Mouse (Mus musculus): ENCODE data around the gene Begain. TPM values are rescaled to one million over a fixed set of nuclear protein-coding genes. Genes with fewer than 3 reads are reported as not detected.

The Begain gene
- total RNA-seq, 2 experiments from 2014 or later = 133 to 144 TPM

DNA sequence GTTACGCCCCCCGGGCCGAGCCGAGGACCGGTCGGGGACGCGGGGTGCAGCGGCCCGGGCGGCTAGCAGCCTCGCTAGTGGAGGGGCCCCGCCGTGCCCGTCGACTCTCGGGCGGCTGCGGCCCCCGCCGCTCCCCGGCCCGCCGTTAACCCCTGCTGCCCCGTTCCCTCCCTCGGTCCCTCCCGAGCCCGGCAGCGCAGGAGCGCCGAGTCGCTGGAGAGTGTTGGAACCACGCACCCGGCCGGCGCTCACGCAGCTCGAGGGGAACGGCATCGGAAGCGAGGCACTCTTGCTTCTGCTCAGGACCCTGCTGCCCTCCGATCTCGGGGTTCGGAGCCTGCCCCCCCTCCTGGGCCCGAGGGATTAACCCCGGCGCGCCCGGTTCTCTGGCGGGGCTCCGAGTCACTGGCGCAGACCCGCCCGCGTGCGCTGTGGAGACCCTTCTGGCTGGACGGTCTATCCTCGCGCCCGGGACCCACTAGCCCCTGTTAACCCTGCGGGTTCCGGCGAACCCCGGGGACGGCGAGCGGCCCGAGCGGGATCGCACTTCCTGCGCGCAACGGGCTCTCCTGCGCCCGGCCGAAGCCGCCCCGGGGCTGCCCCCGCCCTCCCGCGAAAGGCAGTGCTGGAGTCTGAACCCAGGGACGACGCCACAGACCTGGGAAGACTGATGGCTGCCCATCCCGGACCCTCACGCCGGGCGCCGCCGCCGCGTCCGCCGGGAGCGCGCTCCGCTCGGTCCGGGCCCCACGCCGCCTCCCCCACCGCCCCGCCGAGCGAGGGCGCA is 14.8 kb downstream of the Begain start:
- DNase-seq (ENCODE audit: low spot score in 2 of 2) = no peak

DNA sequence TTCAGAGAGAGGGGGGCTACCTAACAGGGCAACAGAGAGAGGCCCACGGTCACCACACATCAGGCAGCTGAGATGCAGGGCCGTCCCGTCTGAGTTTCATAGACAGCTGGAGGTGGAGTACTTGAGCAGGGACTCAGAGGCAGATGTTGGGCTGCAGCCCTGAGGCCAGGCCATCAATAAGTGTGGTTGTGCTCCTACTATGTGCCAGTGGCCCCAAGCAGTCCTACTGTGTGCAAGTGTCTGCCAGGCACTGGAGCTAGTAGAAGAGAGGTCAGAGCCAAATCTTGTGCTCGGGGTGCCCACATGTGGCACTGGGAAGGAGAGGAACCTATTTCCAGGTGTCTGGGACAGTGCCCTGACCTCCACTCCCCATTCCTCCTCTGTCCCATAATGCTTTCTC is 18.1 kb downstream of the Begain start:
- no peak for DNase-seq (ENCODE audit: low spot score in 2 of 2)

DNA sequence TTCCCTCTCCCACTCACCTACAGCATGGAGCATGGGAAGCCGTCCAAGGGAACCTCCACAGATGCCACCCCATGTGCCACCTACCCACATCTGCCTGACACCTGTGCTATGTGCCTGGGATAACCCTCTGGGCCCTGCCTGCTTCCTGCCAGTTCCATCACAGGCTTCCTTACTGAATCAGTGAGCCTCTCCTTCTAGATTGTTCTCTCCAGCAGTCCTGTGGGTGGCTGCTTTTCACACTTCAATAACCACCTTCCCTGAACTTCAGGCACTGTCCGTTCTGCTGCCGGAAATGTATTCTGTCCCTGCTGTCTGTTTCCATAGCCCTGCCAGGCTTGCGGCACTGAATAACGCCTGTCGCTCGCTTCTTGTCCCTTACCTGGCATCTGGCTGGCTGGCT is 22.4 kb downstream of the Begain start:
- DNase-seq (ENCODE audit: low spot score in 2 of 2) = no peak

DNA sequence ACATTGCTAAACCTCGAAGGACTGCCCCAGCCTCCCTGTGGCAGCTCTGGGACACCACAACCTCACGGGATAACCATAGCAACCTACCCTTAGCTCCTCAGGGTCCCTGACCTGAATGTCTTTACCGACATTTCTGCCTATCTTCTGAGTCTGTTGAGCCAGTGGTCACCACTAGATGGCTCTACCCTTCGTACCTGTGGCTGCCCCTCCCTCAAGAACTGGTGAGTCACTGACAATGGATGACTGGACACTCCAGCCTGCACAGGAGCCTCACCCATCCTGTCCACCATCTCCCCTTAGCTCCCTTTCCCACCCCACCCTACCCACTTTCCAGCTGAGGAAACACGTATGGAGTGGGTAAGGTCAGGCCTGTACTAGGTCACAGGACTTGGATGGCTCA is 23.5 kb downstream of the Begain start:
- DNase-seq (ENCODE audit: low spot score in 2 of 2) = no peak

DNA sequence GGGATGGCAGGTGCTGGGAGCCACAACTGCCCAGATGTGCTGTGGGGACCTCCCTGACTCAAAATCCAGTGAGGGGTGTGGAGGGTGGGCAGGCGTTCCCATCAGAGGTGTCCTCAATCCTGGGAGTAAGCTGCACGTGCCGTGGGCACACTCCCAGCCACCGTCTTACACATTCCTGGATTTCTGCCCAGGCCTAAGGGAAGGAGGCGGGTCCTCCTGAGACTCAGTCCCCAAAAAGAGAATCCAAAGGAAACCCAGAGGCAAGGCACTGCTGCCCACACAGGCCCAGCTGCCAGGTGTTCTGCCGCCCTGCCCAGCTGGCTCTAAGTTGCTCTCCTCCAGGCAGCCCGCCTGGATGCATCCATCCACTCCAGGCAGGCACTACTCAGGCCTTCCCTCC is 28.7 kb downstream of the Begain start:
- no peak for DNase-seq (ENCODE audit: low spot score in 2 of 2)

DNA sequence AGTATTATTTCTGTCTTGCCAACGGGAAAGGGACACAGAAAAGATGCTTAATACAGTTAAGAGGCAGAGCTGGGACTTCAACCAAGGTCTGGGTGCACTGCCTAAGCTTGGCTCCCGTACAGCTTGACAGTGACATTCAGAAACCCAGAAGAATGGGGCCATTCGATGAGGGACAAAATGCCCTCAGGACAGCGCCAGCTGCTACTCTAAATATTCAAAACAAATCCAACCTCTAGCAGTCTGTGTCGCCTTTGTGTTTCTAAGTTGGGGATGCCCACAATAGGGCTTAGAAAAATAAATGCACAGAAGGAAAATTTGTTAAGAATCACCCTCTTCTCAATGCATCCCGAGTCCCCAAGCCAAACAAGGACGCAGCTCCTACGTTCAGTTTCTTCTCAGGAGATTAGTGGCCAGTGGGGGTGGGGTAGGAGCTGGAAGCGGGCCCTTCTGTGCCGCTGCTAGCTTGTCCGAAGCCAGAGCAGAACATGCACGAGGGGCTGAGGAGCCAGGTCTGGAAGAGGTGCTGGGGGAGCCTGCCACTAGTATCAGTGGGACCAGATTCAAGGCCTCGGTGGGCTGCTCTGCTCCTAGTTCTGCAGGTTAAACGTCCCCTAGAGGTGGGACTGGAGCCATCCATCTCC is 29.7 kb downstream of the Begain start:
- DNase-seq (ENCODE audit: low spot score in 2 of 2) = peak in 1 of 2 experiments; percentile 58

DNA sequence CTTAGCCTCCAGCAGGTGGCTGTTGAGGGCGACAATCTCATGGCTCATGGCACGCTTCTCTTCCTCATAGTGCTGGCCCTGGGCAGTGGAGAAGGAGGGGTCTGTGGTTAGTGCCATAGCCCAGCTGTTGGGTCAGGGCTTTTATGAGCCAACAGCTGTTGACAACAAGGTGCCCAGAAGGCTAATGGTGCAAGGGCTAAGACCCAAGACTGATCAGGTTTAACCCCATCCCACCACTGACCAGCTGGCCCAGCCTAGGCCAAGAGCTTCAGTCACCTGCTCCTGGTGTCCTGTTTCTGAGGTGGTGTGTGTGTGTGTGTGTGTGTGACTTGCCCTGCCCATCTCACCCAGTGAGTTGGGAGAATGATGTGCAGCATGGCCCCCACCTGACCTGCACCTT is 31.0 kb downstream of the Begain start:
- DNase-seq (ENCODE audit: low spot score in 2 of 2) = no peak

DNA sequence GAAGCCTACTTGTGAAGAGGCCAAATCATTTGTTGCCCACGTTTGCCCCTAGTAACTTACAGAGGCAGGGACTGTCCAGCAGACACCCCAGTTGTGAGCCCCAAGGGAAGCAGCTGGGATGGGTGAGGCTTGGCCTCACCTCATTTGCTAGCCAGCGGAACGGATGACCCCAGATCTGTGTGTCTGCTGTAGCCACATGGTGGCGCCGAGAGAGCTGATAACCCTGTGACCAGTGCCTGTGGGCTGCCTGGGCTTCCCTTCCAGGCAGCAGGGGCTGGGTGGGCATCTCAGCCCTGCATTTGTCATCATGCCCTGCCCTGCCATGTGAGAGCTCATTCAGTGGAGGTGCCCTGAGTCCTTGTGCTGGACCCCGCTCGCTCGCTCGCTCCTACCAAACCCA is 44.2 kb downstream of the Begain start:
- peak in 1 of 2 experiments; percentile 22 for DNase-seq (ENCODE audit: low spot score in 2 of 2)

DNA sequence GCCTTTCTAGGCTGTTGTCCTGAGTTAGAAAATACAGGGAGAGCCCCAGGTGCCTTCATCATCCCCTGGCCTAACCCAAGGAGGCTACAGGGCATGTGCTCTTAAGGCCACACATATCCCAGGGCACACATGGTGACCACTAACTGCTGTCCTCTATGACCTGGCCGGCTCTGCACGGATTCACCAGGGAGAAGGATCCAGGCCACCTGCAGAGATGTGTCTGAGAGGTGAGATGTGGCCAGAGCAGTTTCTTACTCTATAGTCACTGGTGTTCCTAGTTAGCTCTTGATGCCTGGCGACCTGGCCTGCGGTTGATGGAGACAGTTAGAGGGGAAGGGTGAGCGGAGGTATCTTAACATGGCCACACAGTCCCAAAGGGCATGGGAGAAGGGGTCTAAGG is 45.1 kb downstream of the Begain start:
- DNase-seq (ENCODE audit: low spot score in 2 of 2) = no peak

DNA sequence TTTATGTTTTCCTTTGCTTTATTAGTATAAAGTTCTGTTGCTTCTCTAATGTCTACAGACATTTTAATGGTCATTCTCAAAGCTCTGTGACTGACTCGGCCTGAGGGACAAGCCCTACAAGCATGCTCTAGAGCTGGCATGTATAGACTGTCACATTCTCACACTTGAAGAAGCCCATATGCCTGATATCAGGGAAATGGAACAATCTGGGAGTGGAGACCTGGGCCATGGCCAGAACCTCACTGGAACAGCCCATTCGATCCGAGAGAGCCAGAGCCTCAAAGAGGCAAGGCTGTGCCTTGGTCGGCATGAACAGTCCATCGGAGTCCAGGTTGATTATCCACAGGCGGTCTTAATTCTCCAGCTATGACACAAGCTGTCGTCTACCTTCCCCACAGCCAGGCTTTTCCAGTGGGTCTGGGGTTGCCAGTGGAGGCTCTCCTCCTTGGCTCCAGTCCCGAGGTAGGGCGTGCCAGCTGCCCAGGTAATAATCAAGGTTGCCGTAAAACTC is 45.8 kb downstream of the Begain start:
- no peak for DNase-seq (ENCODE audit: low spot score in 2 of 2)

DNA sequence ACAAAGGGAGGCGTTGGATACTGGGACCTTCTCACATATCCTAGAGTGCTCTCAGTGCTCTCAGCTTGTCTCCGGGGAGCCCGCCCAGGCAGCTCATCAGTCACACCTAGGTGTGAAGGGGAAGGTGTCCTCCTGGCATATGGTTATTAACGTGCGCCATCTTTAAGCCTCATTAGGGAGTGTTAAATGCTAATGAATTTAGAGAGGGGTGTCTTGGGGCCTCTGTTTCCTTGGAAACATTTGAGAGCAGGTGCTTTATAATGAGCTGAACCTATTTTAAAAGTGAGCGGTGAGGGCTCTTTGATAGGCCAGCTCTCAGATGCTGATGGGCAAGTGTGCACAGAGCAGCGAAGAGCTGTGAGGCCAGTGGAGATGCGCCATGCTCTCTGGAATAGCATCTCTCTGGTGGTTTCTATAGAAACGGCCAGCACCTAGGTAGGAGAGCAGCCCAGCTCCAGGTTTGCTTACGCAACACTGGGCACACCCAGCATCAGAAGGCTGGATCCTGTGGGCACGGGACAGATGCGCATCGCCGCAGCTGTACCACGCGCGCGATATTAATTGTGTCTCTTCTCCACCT is 57.9 kb downstream of the Begain start:
- no peak for DNase-seq (ENCODE audit: low spot score in 2 of 2)

DNA sequence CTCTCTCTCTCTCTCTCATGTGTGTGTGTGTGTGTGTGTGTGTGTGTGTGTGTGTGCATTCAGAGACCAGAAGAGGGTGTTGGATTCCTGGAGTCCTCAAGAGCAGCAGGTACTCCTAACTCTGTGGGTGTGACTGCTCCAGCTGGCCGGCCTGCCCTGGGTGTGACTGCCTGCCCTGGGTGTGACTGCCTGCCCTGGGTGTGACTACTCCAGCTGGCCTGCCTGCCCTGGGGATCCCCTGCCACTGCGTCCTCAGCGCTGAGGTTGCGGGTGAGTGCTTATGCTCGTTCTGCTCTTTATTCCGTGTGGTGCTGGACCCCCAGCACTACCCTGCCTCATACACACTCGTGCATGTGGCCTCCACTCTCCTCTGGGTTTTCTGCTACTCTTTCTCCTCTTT is 65.0 kb downstream of the Begain start:
- DNase-seq (ENCODE audit: low spot score in 2 of 2) = no peak

DNA sequence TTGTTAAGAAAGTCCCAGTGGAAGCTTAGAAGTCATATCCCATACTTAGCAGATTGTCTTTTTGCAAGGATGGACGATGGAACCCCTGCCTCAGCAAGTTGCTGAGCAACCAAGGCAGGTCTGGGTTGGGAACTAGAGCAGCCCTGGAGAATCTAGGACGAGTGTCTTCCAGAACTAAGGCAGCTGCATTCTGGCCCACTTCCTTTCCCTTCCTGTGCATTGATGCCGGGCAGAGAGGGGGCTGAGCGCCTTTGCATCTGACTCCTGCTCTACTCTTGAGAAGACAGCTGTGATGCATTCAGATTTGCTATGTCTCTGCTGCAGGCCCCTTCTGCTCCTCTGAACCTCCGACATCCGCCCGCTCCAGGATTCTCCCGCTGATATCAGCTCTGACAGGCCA is 70.8 kb downstream of the Begain start:
- no peak for DNase-seq (ENCODE audit: low spot score in 2 of 2)

DNA sequence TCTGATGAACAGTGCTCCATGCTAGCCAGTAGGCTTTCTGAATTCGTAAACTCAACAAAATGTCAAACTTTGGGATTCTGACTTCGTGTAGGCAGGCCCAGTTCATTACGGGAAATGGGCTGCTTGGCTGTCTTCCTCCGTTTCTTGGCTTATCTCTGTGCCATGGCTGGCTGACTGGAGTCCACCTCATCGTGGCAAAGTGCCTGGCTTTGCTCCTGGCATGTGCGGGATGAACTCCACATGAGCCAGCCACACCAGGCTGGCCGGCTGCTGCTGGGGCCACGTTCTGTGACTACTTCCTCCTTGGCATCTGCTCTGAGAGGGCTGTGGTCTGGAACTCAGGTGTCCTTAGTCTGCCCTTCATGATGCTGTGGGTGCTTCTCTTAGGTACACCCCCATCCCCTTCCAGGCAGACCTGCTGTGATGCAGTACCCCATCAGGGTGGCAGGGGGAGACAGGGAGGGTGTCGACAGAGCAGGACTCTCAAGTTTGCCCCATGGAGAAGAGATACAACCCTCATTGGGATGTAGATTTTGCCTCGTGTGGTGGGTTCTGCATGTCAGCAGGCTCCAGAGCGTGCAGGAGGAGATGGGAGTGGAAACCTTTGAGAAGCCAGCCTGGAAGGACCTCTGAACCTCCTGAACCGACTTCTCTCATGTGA is 71.9 kb downstream of the Begain start:
- no peak for DNase-seq (ENCODE audit: low spot score in 2 of 2)

DNA sequence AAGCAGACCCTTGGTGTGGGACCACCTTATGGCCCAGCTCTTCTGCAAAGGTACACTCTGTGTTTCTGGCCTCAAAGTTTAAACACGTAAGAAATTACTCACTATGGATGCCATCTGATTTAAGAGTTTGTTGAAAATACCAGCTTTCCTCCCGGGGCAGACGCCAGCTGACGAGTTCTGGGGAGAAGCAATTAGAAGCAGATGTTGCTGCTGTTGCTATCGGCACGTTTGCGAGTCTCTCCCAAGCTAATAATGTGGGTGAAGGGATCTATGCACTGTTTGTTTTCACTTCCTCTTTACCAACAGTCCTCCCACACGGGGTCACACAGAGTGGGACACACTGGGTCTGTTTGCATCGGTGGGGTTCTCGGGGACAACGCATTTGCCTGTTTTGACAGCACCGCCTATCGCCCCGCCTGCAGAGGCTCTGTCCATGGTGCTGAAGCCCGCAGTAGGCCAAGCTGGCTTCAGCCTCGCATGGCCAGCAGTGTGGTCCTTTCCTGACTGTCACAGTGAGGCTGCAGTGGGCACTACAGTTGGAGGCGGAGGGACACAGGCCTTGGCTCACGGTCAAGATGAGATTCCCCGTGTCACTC is 73.5 kb downstream of the Begain start:
- peak in 1 of 2 experiments; percentile 21 for DNase-seq (ENCODE audit: low spot score in 2 of 2)

DNA sequence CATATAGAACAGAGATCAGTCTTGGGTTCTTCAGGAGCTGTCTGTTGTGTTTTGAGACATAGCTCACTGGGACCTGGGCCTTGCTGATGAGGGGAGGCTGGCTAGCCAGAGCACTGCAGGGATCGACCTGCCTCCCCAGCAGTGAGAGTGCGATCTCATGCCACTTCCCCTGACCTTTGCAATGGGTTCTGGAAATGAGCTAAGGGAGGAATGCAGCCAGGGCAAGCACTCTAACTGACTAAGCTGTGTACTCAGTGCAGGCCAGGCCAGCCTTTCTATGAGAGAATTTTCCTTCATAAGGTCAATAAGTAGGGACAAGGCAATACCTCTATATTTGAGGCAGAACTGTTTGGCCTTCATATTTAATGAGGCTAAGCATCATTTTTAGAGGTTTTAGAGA is 75.0 kb downstream of the Begain start:
- no peak for DNase-seq (ENCODE audit: low spot score in 2 of 2)

DNA sequence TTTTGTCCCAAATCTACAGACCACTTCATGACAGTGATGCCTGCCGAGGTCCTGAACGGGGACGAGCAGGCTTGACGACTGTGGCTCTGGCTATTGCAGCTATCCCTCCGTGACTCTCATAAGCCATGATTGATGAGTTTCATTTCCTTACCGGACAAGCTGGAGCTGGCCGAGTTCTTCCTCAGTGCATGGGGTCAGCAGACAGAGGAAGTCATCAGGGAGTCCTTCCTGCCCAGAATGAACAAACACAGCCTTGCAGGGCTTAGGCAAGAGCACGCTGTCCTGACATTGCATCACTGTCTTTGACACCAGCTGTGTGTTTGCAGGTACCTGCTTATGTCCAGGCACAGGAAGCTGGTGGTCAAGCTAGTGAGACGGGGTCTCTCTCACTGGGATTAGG is 77.6 kb downstream of the Begain start:
- DNase-seq (ENCODE audit: low spot score in 2 of 2) = no peak

DNA sequence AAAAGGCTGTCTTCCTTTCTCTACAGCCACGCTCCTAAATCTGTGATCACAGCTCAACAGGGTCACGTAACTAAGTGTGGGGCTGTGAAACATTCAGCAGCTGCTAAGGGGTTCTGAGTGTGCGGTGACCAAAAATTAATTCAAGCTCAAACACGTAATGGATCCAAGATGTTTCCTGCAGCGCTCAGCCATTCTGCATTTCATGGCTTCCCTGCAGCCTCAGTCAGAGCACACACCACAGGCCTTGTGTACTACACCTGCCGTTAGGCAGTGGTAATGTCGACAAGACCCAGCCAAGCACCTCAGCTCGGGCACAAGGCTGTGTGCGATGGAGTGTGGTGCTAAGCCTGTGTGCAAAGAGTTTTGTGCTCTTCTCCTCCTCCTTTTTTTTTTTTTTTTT is 80.6 kb downstream of the Begain start:
- no peak for DNase-seq (ENCODE audit: low spot score in 2 of 2)

DNA sequence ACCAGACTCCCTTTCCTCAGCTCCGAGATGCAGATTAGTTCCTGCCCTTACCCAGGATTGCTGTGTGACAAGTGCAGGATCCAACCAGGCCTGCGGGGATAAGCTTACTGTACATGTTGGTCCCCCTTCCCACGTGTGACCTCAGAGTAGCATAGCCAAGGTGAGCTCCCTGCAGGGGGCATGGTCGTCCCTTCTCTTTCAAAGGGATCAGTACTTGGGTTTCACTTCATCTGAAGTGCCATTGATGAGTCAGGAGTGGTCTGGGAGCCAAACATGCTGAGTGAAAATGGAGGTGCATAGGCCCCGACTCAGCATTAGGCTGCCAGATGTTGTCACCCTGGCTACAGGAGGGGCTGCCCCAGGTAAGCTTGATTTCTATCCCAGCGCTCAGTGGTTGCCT is 83.0 kb downstream of the Begain start:
- no peak for DNase-seq (ENCODE audit: low spot score in 2 of 2)

DNA sequence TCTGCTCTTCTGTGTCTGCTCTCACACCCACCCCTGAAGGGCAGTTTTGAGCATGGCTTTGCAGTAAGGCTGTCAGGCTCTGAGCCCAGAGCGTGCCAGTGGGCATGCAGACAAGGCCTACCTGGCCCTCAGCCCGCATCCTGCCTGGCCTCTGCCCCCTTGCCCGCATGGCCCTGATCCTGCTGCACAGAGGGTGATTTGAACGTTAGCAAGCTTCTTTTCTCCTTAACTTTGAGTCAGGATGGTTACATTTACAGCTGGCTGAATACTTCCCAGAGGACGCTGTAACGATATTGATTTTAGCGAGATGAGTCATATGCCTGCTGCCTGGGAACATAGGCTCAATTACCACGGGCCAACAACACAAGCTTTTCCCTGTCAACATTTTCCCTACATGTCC is 83.5 kb downstream of the Begain start:
- peak in 1 of 2 experiments; percentile 24 for DNase-seq (ENCODE audit: low spot score in 2 of 2)

DNA sequence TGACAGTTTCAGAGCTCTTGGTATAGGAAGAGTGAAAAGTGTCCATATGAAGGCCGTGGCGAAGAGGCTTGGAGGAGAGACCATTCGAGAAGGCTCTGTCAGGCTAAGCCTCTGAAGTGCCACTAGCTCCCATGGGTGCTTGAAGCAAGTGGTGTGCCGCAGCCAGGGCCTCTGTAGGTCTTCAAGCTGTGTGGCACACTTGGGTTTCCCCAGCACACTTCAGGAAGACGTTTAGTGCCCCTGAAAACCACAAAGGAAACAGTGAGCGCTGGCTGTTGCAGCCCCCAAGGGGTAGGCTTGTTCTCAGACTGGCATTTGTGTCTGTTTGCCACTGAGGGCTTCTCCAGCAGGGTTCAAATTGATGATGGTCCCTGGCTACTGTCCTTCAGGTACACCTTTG is 84.5 kb downstream of the Begain start:
- no peak for DNase-seq (ENCODE audit: low spot score in 2 of 2)

DNA sequence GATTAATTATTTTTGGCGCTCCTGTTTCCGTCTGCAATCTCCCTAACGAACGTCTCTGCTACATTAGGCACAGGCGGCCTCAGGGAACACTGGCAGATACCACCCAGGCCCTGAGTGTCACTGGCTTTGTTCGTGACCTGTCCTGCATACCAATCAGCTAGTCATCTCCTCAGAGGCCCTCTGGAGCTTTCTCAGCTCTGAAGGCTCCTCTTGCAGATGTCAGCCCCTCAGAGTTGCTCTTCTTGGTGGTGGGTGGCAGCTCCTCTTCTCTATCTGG is 85.4 kb downstream of the Begain start:
- no peak for DNase-seq (ENCODE audit: low spot score in 2 of 2)
